In the genomic region with DNA sequence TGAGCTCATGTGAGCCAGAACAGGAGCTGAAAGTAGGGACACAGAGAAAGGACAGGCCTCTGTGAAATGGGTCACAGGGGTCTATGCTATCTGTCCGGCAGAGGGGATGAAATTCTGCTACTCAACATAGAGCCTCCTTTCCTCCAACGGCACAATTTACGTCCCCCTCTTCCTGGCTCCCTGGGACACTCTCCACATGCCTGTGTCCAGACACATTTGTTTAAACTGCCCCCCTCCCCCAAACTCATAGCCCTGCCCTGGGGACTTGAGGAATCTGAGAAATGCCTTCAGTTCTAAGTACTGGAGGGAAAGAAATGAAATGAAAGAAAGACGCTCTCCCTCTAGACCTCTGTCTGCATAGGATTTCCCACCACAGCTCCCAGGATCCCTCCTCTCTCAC, we compare ENCODE assay signal across 20 mouse cellular contexts. TPM values are rescaled to one million over a fixed set of nuclear protein-coding genes. Genes with fewer than 3 reads are reported as not detected.
DNase-seq lines count a peak whose midpoint lies in the region; ATAC-seq and TF ChIP-seq lines count a peak whose summit lies in the region.
"Had no signal": no experiment of that assay in that cellular context is flagged by ENCODE, and none has a peak within 500 bp of the region (broad histone marks: within the 10 kb centered on the region; RNA-seq: fewer than 3 reads in every experiment).

No protein-coding gene starts in this region.

- 50% methylated on average over 4 of the region's 4 CpGs for WGBS in kidney, embryonic 14.5 days
- 21% methylated on average over 4 of the region's 4 CpGs for WGBS in lung, embryonic 14.5 days
- WGBS in embryonic facial prominence, embryonic 11.5 days, result 33% methylated on average over 4 of the region's 4 CpGs

- 0 out of 2 replicates have a peak, but pooled peaks cover 8% of the 10 kb centered on the region for H3K4me1 ChIP-seq in kidney, embryonic 14.5 days (ENCODE audit: control insufficient read depth, insufficient read depth, low read length)
- H3K4me1 ChIP-seq in lung, embryonic 14.5 days (ENCODE audit: insufficient read depth), result peaks cover 4% of the 10 kb centered on the region; the same call in 1 of the 2 replicates
- no peaks in the 10 kb centered on the region; the same call in 1 of the 2 replicates for H3K4me1 ChIP-seq in embryonic facial prominence, embryonic 11.5 days (ENCODE audit: control insufficient read depth, insufficient read depth, low read length)

- H3K36me3 ChIP-seq in kidney, embryonic 14.5 days (ENCODE audit: control insufficient read depth, insufficient read depth, low read length), result no peaks in the 10 kb centered on the region
- 0 out of 2 replicates have a peak, but pooled peaks cover 4% of the 10 kb centered on the region for H3K36me3 ChIP-seq in lung, embryonic 14.5 days (ENCODE audit: insufficient read depth)
- no peaks in the 10 kb centered on the region for H3K36me3 ChIP-seq in embryonic facial prominence, embryonic 11.5 days (replicated peaks; ENCODE audit: control insufficient read depth, insufficient read depth, low read depth, low read length)

- no peaks in the 10 kb centered on the region for H3K27me3 ChIP-seq in kidney, embryonic 14.5 days (ENCODE audit: control insufficient read depth, insufficient read depth, low read length)
- no peaks in the 10 kb centered on the region for H3K27me3 ChIP-seq in lung, embryonic 14.5 days (ENCODE audit: insufficient read depth, low read length)
- H3K27me3 ChIP-seq in embryonic facial prominence, embryonic 11.5 days (ENCODE audit: control insufficient read depth, insufficient read depth, low read length), result no peaks in the 10 kb centered on the region
- H3K27me3 ChIP-seq: embryonic facial prominence, embryonic 13.5 days; forebrain, embryonic 13.5 days; limb, embryonic 15.5 days had no signal

- no peak overlapping the region for H3K27ac ChIP-seq in kidney, embryonic 14.5 days (ENCODE audit: low read depth, low read length)
- 0 out of 2 replicates have a peak overlapping the region, but pooled peaks have one; percentile 3 for H3K27ac ChIP-seq in lung, embryonic 14.5 days (ENCODE audit: low read depth)
- no peak overlapping the region for H3K27ac ChIP-seq in embryonic facial prominence, embryonic 11.5 days (replicated peaks; ENCODE audit: low read depth, low read length)
- H3K27ac ChIP-seq: embryonic facial prominence, embryonic 13.5 days; forebrain, embryonic 13.5 days; hindbrain, postnatal 0 days; limb, embryonic 15.5 days; liver, embryonic 14.5 days had no signal

- no peak for TF ChIP-seq CTCF in lung, embryonic 14.5 days (IDR thresholded peaks at IDR 0.05; ENCODE audit: low read depth)

- H3K4me3 ChIP-seq in kidney, embryonic 14.5 days (ENCODE audit: low read length), result no peak overlapping the region
- H3K4me3 ChIP-seq in lung, embryonic 14.5 days (ENCODE audit: low read depth, low read length), result no peak overlapping the region
- no peak overlapping the region for H3K4me3 ChIP-seq in embryonic facial prominence, embryonic 11.5 days (ENCODE audit: low read depth, low read length)
- H3K4me3 ChIP-seq: embryonic facial prominence, embryonic 13.5 days; forebrain, embryonic 13.5 days; limb, embryonic 15.5 days had no signal

- peak; percentile 35 for DNase-seq in embryo, embryonic 11 days
- DNase-seq in embryo, embryonic 9.5 days (ENCODE audit: extremely low spot score), result no peak
- no peak for DNase-seq in kidney, postnatal 36 days
- peak; percentile 24 for DNase-seq in lung, embryonic 14.5 days
- no peak for DNase-seq in lung, postnatal 14 days
- peak; percentile 44 for DNase-seq in embryonic facial prominence, embryonic 11.5 days (ENCODE audit: low spot score)
- DNase-seq in layer of hippocampus, postnatal 14 days (ENCODE audit: low spot score in 2 of 2), result no peak
- DNase-seq: adrenal gland, postnatal 10 days; cerebellum, adult 2 months; cerebellum, postnatal 36 days; left cerebral cortex, postnatal 4 days; thymus, postnatal 25 days had no signal

- H3K9ac ChIP-seq in kidney, embryonic 14.5 days (ENCODE audit: low read depth, low read length), result no peak overlapping the region
- no peak overlapping the region for H3K9ac ChIP-seq in lung, embryonic 14.5 days
- H3K9ac ChIP-seq in embryonic facial prominence, embryonic 11.5 days (replicated peaks; ENCODE audit: low read length), result no peak overlapping the region
- H3K9ac ChIP-seq: embryonic facial prominence, embryonic 13.5 days; forebrain, embryonic 13.5 days; limb, embryonic 15.5 days; liver, embryonic 14.5 days had no signal

- H3K4me2 ChIP-seq in kidney, embryonic 14.5 days (replicated peaks; ENCODE audit: low read depth, low read length), result no peak overlapping the region
- no peak overlapping the region for H3K4me2 ChIP-seq in lung, embryonic 14.5 days
- H3K4me2 ChIP-seq in embryonic facial prominence, embryonic 11.5 days (ENCODE audit: low read depth, low read length), result no peak overlapping the region
- H3K4me2 ChIP-seq: embryonic facial prominence, embryonic 13.5 days; forebrain, embryonic 13.5 days; heart, embryonic 11.5 days; limb, embryonic 15.5 days; midbrain, embryonic 11.5 days had no signal

- no peaks in the 10 kb centered on the region for H3K9me3 ChIP-seq in kidney, embryonic 14.5 days (ENCODE audit: control insufficient read depth, low read length)
- H3K9me3 ChIP-seq in lung, embryonic 14.5 days (ENCODE audit: low read depth, low read length), result no peaks in the 10 kb centered on the region
- no peaks in the 10 kb centered on the region for H3K9me3 ChIP-seq in embryonic facial prominence, embryonic 11.5 days (replicated peaks; ENCODE audit: control insufficient read depth, low read length)
- H3K9me3 ChIP-seq: embryonic facial prominence, embryonic 13.5 days; forebrain, embryonic 13.5 days; limb, embryonic 15.5 days had no signal

- peak; percentile 73 for ATAC-seq in kidney, embryonic 14.5 days (ENCODE audit: low FRiP score, low TSS enrichment)
- ATAC-seq in lung, embryonic 14.5 days (ENCODE audit: insufficient read depth), result peak; percentile 57; the same call in 1 of the 2 replicates
- no peak; the same call in 1 of the 2 replicates for ATAC-seq in embryonic facial prominence, embryonic 11.5 days (replicated peaks; ENCODE audit: insufficient number of reproducible peaks, low FRiP score, low TSS enrichment, low read depth)
- ATAC-seq: forebrain, embryonic 13.5 days; hindbrain, postnatal 0 days had no signal

RNA-seq across cellular contexts. Expression of a gene that starts 48.5 kb away (rescaled TPM):
- polyA plus RNA-seq in kidney, embryonic 14.5 days (2014; fragmentation: Nextera tagmentation; extraction: Ambion mirVana), result 4.7 and 7.9 TPM in 2 replicates
- polyA plus RNA-seq in lung, embryonic 14.5 days (2014; fragmentation: Nextera tagmentation; extraction: Ambion mirVana), result 18.1 and 19.6 TPM in 2 replicates
- polyA plus RNA-seq in embryonic facial prominence, embryonic 11.5 days (2014; fragmentation: Nextera tagmentation; extraction: Ambion mirVana), result 7.0 TPM in 2 replicates
- total RNA-seq in layer of hippocampus, postnatal 14 days (2021), result 10 to 100 TPM; 62.8 to 73.6 TPM

Comparison
In these comparisons a context has a peak if more than half of its experiments do, and no peak if none do; other contexts are left out.
1. DNase-seq: peak in embryo, embryonic 11 days (single experiment), lung, embryonic 14.5 days (single experiment) and embryonic facial prominence, embryonic 11.5 days (single experiment); none in embryo, embryonic 9.5 days (single experiment), kidney, postnatal 36 days (0 of 2), lung, postnatal 14 days (single experiment) and layer of hippocampus, postnatal 14 days (0 of 2).